Mouse (Mus musculus) right cerebral cortex, postnatal 36 days (tissue): ENCODE measurements at regions not wholly inside any gene's neighbourhood (a gene's known extent, or its start where the extent isn't known, plus 50 kb on each side); places are given as distances from the start of the nearest gene placed in this dataset.

Experiments used
- DNase-seq, 2 experiments: peaks; one replicate each; pipeline ENCODE4 v3.0.0; 2022; ENCODE audit warnings: low spot score in 2 of 2, mixed read lengths in 1 of 2

- no peak for DNase-seq
Measured at GRCm38 (mm10) chr10:96786903-96787571, 170.2 kb downstream of the Btg1 start.

DNA sequence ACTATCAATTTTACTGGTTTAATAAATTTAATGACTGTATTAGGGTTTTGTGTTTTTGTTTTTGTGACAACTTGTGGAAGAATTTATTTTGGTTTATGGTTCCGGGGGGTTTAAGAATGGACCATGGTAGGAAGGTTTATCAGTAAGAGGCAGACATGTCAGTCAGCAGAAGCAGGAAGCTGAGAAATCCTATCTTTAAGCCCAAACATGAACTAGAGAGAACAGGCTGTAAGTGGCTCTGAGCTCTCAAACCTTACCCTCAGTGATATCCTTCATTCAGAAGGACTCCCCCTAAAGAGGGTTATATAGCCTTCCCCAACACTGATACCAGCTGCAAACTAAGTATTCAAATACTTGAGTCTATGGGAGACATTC is 170.8 kb downstream of the Btg1 start:
- DNase-seq: no peak

GRCm38 (mm10) chr10:96788352-96789016 is 171.7 kb downstream of the Btg1 start:
- no peak for DNase-seq

DNA sequence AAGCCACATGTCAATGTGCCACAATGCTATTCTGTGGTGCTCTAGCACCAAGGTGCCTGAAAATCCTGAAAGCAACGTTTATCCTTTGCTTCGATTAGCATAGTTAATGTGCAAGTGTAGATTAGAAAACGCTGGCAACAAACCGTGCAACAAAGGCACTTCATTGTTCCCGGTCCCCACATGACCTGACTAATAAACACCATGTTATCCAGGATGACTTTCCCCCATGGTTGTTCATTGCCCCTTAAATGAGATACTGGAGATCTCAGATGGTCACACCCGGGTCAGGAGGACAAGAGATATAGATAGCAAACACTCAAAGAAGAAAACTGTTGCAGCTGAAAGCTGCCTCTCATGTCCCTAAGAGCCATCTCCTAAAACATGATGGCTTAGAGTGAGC is 180.3 kb downstream of the Btg1 start:
- DNase-seq: no peak

- DNase-seq: no peak
Measured at GRCm38 (mm10) chr10:96800801-96801200, 184.0 kb downstream of the Btg1 start.

- no peak for DNase-seq
Measured at GRCm38 (mm10) chr10:96804030-96804784, 187.4 kb downstream of the Btg1 start.

- no peak for DNase-seq
Measured at GRCm38 (mm10) chr10:96806579-96806978, 189.8 kb downstream of the Btg1 start.

- no peak for DNase-seq
Measured at GRCm38 (mm10) chr10:96821852-96822251, 205.0 kb downstream of the Btg1 start.

- DNase-seq: no peak
Measured at GRCm38 (mm10) chr10:96822344-96823335, 205.8 kb downstream of the Btg1 start.

- DNase-seq: no peak
Measured at GRCm38 (mm10) chr10:96826234-96826788, 209.5 kb downstream of the Btg1 start.

DNA sequence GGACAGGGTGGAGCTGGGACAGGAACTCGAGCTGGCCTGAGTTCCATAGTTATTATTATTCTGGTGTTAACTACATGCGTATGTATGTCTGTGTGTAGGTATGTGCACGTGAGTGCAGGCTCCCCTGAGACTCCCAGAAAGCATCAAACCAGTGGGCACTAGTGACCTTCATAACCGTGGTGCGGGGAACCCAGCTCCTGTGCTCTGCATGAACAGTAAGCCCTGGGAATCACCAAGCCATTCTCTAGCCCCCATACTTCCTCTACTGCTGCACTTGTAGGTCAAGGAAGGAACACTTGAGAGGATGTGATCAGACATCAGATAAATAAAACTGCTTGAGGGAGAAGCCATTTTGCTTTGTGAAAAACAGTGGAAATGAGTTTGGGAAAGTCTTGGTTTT is 211.2 kb downstream of the Btg1 start:
- no peak for DNase-seq

- DNase-seq: no peak
Measured at GRCm38 (mm10) chr10:96828581-96829246, 211.9 kb downstream of the Btg1 start.

DNA sequence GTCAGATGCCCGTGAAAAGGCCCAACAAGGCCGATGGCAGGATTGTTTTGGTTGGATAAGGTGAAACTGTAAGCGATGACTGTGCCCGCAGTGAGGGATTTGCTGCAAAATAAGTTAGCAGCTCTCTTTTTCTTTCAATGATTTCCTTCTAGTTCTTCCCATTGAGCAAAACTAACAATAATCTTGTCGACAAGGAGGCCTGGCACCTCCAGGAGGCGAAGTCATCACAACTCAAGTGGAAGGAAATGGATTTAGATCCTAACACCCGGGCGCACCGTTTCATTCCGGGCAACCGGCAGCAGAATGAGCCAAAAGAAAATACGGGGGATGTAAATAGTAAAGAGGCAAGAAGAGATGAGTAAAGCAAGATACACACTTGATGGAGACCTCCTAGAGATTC is 214.3 kb downstream of the Btg1 start:
- DNase-seq: no peak

DNA sequence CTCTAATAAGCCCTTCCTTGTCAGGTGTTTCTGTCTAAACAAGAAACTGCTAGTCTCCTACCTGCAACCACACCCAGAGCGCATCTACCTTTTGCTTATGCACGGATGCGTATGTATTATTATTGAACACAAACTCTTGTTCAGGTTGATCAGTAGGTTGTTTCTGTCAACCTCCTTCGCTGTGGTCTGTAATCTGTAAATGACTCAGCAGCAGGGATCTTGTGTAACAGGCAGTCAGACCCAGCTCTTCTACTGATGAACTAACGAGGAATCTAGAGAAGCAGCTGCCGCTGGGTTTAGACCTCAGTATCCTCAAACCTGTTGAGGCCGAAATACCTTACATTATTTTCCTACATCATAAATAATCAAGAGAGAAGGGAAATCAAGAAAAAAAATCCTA is 220.4 kb downstream of the Btg1 start:
- DNase-seq: no peak

GRCm38 (mm10) chr10:96841128-96841527 is 224.3 kb downstream of the Btg1 start:
- DNase-seq: no peak

GRCm38 (mm10) chr10:96841956-96842355 is 225.2 kb downstream of the Btg1 start:
- no peak for DNase-seq

- DNase-seq: no peak
Measured at GRCm38 (mm10) chr10:96845906-96846305, 229.1 kb downstream of the Btg1 start.

GRCm38 (mm10) chr10:96847028-96847427 is 230.2 kb downstream of the Btg1 start:
- no peak for DNase-seq

GRCm38 (mm10) chr10:96847433-96848165 is 230.8 kb downstream of the Btg1 start:
- no peak for DNase-seq

DNA sequence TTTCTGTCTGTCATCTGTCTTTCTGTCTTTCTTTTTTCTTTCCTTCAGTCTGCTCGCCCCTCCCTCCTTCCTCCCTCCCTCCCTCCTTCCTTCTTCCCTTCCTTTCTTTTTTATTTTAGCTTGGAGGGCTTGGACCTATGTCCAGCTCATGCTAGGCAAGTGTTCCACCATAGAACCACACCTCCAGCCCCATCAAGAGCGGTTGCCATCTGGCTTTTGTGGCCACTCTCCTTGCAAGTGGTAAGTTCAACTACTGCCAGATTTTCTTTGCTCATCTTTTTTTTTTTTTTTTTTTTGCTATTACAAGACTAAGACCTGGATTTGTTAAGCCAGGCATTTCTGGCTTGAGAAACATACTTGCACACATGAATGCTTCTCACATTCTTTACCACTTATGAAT is 231.7 kb downstream of the Btg1 start:
- DNase-seq: no peak
